Mouse (Mus musculus): ENCODE results near the gene Cntn3. TPM values are rescaled to one million over a fixed set of nuclear protein-coding genes. Genes with fewer than 3 reads are reported as not detected.

The Cntn3 gene
- polyA plus RNA-seq, 1 experiment from 2014 or later = 0.84 TPM

DNA sequence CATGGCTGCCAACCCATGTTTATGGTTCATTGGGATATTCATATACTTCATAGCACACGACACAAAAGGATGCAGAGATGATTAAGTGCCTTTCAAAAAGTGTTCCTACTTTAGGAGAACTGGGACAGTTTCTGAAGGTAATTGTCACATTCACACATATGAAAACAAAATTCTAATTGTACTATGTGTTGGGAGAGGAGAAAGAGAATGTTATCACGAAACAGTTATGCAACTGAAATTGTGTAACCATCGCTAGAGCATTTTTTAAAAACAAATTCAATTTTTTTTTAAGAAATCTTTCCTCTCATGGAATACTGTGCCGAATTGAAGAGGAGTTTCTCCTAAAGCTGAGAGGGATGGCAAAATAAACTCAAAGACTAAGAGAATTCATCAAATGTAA, 134.5 kb downstream of the Cntn3 start:
- H3K4me3 ChIP-seq (replicated peaks) = no peak overlapping the region
- 64% methylated on average over 4 of the region's 4 CpGs for whole genome bisulfite sequencing (ENCODE audit: insufficient replicate concordance)
- no peak overlapping the region for H3K9ac ChIP-seq
- H3K4me1 ChIP-seq (replicated peaks) = no peaks in the 10 kb centered on the region
- H3K27me3 ChIP-seq = no peaks in the 10 kb centered on the region
- H3K27ac ChIP-seq = no peak overlapping the region
- no peaks in the 10 kb centered on the region for H3K36me3 ChIP-seq
- no peak for DNase-seq
- no peaks in the 10 kb centered on the region for H3K9me3 ChIP-seq (replicated peaks)
- H3K4me2 ChIP-seq = no peak overlapping the region
- no peak for ATAC-seq (ENCODE audit: low read depth)

DNA sequence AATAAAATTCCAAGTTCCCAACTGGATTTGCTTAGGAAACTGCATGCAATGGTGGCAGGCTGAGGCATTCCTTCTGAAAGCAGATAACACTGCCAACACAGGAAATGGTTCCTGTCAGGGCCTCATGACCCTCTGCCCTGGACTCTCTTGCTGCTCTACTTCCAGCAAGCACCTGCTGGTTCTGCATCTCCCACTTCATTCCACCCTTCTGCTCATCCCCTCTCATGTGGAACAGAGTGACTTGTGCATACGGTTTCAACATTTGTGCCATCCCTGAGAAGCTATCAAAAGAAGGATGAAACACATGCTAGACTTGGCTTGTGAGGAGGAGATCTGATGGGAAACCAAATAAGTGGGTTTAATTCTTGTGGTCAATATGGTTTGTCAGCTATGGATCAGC, 145.4 kb downstream of the Cntn3 start:
- Histone ChIP-seq H3K36me3 (no peaks in the 10 kb centered on the region), H3K9me3 (replicated peaks) (no peaks in the 10 kb centered on the region), H3K4me2 (no peak overlapping the region), H3K27ac (no peak overlapping the region), H3K27me3 (no peaks in the 10 kb centered on the region), H3K4me1 (replicated peaks) (no peaks in the 10 kb centered on the region), H3K9ac (no peak overlapping the region), H3K4me3 (replicated peaks) (no peak overlapping the region)
- ATAC-seq (ENCODE audit: low read depth) = no peak
- no peak for DNase-seq
- 71% methylated on average over 1 of the region's 1 CpGs for WGBS (ENCODE audit: insufficient replicate concordance)

DNA sequence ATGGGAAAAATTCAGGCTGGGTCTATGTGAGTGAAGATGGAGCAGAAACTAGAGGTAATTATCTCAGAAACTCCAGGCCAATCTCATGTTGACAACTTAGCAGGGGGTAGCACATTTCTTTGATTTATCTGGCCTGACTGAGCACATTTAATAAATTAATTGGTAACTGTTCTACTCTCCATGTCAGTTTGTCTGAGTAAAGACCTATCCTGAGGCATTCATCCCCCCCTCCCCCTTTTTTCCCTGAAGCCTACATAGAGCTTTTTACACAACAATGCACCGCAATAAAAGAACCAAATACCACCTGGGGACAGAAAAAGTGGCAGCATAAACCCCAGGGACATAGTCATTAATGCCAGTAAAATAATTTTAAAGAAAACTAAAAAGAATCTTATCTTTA, 151.1 kb downstream of the Cntn3 start:
- no peak overlapping the region for H3K9ac ChIP-seq
- ATAC-seq (ENCODE audit: low read depth) (no peak), DNase-seq (no peak)
- no peak overlapping the region for H3K27ac ChIP-seq
- H3K4me3 ChIP-seq (replicated peaks) = no peak overlapping the region
- H3K36me3 ChIP-seq = no peaks in the 10 kb centered on the region
- no peaks in the 10 kb centered on the region for H3K4me1 ChIP-seq (replicated peaks)
- H3K27me3 ChIP-seq = no peaks in the 10 kb centered on the region
- 74% methylated on average over 1 of the region's 1 CpGs for whole genome bisulfite sequencing (ENCODE audit: insufficient replicate concordance)
- no peak overlapping the region for H3K4me2 ChIP-seq
- H3K9me3 ChIP-seq (replicated peaks) = no peaks in the 10 kb centered on the region

DNA sequence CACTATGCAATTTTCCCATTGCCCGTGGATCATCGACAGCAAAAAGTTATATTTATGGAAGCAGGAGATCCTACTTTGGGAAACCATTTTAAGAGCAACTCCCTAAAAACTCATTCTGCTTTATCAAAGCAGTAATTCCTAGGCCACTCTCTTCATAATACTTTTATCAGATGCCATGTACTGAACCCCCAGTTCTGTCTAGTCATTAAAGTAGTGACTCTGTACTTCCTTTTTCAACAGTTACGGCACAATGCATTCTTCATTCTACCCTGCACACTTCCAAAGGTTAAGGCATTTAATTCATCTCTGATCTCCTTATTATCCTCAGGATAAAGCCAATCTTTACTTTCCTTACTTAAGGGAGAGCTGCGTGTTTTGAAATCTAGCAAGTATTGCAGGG, 184.3 kb downstream of the Cntn3 start:
- Histone ChIP-seq H3K9ac (no peak overlapping the region), H3K36me3 (no peaks in the 10 kb centered on the region)

DNA sequence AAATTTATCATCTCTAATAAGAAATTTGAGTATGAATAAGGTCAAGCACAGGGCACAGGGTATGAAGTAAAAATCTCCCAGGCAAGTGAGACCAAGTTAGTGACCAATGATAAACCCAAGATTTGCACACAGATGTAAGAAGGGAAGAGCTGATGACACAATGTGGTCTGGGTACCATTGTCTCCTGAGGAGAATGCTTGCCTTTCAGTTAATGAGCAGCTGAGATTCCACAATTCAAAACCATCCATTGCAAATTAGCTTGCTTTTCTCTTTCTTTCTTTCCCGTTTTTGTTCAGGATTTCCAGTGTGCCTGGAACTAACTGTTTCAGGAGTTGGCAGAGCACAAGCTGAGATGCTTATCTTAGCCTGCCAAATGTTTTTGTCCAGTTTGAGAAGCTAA, 200.8 kb downstream of the Cntn3 start:
- H3K36me3 ChIP-seq = no peaks in the 10 kb centered on the region
- H3K27me3 ChIP-seq = no peaks in the 10 kb centered on the region
- H3K9me3 ChIP-seq (replicated peaks) = no peaks in the 10 kb centered on the region
- no peak overlapping the region for H3K9ac ChIP-seq
- ATAC-seq (ENCODE audit: low read depth) (no peak), DNase-seq (no peak)
- no peaks in the 10 kb centered on the region for H3K4me1 ChIP-seq (replicated peaks)
- 26% methylated on average over 1 of the region's 1 CpGs for WGBS (ENCODE audit: insufficient replicate concordance)
- H3K4me2 ChIP-seq = no peak overlapping the region
- no peak overlapping the region for H3K4me3 ChIP-seq (replicated peaks)
- no peak overlapping the region for H3K27ac ChIP-seq

More for the DNA sequence above, 184.3 kb downstream of the Cntn3 start:
- Histone ChIP-seq H3K27ac (no peak overlapping the region), H3K4me2 (no peak overlapping the region), H3K4me1 (replicated peaks) (no peaks in the 10 kb centered on the region), H3K27me3 (no peaks in the 10 kb centered on the region), H3K4me3 (replicated peaks) (no peak overlapping the region), H3K9me3 (replicated peaks) (no peaks in the 10 kb centered on the region)
- no peak for DNase-seq
- ATAC-seq (ENCODE audit: low read depth) = no peak
- WGBS (ENCODE audit: insufficient replicate concordance) = 73% methylated on average over 4 of the region's 4 CpGs

DNA sequence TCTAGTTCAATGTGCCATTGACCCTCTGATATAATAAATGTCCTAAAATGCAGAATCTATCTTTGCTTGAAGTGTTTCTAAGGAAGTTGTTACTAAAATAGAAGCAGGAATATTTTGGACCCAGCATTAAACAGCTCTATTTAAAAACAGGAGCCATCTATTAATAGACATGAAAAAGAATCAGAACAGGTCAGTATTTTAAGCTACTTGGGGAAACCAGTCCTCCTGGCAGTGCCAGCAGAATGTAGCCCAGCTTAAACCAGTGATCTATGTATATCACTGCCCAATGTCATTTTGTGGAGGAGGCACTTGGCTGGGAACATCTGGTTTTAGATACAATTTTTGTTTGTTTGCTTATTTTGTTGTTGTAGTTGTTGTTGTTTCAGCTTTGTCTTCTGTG, 209.0 kb downstream of the Cntn3 start:
- Histone ChIP-seq H3K9ac (no peak overlapping the region), H3K4me2 (no peak overlapping the region), H3K27me3 (no peaks in the 10 kb centered on the region), H3K4me3 (replicated peaks) (no peak overlapping the region), H3K4me1 (replicated peaks) (no peaks in the 10 kb centered on the region), H3K9me3 (replicated peaks) (no peaks in the 10 kb centered on the region), H3K36me3 (no peaks in the 10 kb centered on the region), H3K27ac (no peak overlapping the region)
- no peak for DNase-seq
- ATAC-seq (ENCODE audit: low read depth) = no peak

DNA sequence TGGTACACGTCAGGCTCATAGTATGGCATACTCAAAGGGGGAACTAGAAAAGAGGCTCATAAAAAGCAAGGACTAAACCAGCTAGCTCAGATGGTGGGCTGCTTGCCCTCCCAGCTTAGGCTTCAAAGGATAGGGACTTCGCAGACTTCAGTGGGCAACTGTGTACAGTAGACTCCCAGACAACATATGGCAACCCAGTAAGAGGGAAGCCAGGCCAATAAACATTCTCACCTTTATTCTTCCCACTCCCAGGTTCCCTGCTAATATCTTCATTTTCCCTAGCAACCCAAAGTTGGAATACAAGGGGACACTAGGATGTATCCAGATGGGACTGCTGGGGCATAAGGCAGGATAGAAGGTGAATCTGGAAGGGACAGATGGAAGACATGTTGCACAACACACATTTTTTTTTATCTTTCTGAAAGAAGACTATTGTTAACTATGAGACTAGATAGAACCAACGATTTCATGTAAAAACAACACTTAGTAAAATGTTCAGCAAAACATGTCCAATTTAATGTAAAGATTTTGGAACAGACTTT, 209.5 kb downstream of the Cntn3 start:
- WGBS (ENCODE audit: insufficient replicate concordance) = 62% methylated on average over 3 of the region's 3 CpGs
- no peak for ATAC-seq (ENCODE audit: low read depth)
- H3K27ac ChIP-seq = no peak overlapping the region
- no peak for DNase-seq
- no peaks in the 10 kb centered on the region for H3K9me3 ChIP-seq (replicated peaks)
- no peaks in the 10 kb centered on the region for H3K4me1 ChIP-seq (replicated peaks)
- no peaks in the 10 kb centered on the region for H3K36me3 ChIP-seq
- H3K9ac ChIP-seq = no peak overlapping the region
- H3K4me3 ChIP-seq (replicated peaks) = no peak overlapping the region
- H3K27me3 ChIP-seq = no peaks in the 10 kb centered on the region
- no peak overlapping the region for H3K4me2 ChIP-seq

DNA sequence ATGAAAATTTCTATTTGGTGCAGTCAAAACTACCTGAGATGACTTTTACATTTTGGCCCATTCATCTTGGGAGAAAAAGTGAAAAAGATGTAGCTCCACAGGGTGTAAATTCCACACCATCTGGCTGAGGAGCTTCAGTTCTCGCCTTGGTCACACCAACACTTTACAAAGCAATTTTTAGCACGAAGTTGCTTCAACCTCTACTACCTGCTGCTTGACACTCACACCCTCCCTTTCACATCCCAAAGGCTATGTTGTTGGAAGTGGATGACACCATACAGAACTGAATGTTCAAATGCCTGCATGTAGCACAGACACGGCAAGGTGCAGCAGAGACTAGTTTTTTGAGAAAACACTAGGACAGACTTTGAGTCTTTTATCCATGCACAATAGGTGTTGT, 240.8 kb downstream of the Cntn3 start:
- H3K9me3 ChIP-seq (replicated peaks) = no peaks in the 10 kb centered on the region
- no peak for ATAC-seq (ENCODE audit: low read depth)

DNA sequence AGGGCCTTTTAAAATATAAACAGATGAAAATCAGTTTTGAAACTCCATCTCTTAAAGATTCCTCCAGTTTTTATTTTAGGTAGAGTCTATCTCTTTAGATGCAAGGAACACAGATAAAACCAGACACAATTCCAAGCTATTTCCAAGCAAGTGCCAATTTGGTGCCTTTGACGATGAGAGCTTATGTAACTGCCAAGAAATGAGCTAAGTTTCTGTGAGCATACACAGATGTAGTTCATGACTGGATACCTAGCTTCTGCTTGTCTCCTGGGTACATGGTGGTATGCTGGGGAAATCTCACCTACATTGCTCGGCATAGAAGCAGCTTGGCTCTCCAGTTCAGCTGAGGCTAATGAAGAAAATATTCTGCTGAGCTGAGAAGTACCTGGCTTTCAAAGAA, 246.2 kb downstream of the Cntn3 start:
- Histone ChIP-seq H3K4me3 (replicated peaks) (no peak overlapping the region), H3K36me3 (no peaks in the 10 kb centered on the region), H3K27ac (no peak overlapping the region), H3K4me1 (replicated peaks) (no peaks in the 10 kb centered on the region), H3K9ac (no peak overlapping the region), H3K4me2 (no peak overlapping the region), H3K9me3 (replicated peaks) (no peaks in the 10 kb centered on the region), H3K27me3 (no peaks in the 10 kb centered on the region)
- 68% methylated on average over 2 of the region's 2 CpGs for WGBS (ENCODE audit: insufficient replicate concordance)
- ATAC-seq (ENCODE audit: low read depth) (no peak), DNase-seq (no peak)

More for the DNA sequence above, 240.8 kb downstream of the Cntn3 start:
- H3K27me3 ChIP-seq = no peaks in the 10 kb centered on the region
- H3K36me3 ChIP-seq = no peaks in the 10 kb centered on the region
- H3K9ac ChIP-seq = no peak overlapping the region
- no peaks in the 10 kb centered on the region for H3K4me1 ChIP-seq (replicated peaks)
- DNase-seq = no peak
- H3K4me2 ChIP-seq = no peak overlapping the region
- no peak overlapping the region for H3K4me3 ChIP-seq (replicated peaks)
- 54% methylated on average over 3 of the region's 3 CpGs for WGBS (ENCODE audit: insufficient replicate concordance)
- no peak overlapping the region for H3K27ac ChIP-seq

DNA sequence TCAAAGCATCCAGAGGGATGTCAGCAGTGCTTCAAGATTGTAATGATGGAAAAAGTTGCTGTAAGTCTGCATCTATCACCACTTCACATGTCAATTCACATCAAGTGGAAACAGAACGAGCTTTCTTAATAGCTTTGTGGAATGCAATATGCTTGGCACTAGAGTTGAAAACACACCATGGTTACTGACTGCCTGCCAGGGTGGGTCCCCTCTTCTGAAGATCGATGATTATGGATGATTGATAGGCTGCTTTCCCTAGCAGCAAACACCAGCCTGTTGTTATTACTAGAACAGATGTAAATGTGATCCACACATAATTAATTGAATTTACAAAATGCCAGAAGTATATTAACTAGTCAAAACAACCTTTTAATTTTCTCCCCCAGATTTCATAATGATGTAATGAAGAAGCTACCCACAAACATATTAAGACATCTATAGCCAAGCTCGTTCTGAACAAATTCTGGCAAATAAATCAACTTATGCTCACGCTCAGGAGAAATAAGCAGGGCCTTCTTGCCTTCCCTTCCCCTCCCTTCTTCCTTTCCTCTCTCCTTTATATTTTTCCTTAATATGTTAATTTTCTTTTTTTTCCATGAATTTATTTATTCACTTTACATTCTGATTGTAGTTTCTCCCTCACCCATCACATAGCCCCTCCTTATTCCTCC, 250.2 kb downstream of the Cntn3 start:
- WGBS (ENCODE audit: insufficient replicate concordance) = 64% methylated on average over 4 of the region's 4 CpGs
- Histone ChIP-seq H3K4me3 (replicated peaks) (no peak overlapping the region), H3K36me3 (no peaks in the 10 kb centered on the region), H3K27ac (no peak overlapping the region), H3K27me3 (no peaks in the 10 kb centered on the region), H3K9me3 (replicated peaks) (no peaks in the 10 kb centered on the region), H3K4me1 (replicated peaks) (no peaks in the 10 kb centered on the region), H3K4me2 (no peak overlapping the region), H3K9ac (no peak overlapping the region)
- ATAC-seq (ENCODE audit: low read depth) (no peak), DNase-seq (no peak)

DNA sequence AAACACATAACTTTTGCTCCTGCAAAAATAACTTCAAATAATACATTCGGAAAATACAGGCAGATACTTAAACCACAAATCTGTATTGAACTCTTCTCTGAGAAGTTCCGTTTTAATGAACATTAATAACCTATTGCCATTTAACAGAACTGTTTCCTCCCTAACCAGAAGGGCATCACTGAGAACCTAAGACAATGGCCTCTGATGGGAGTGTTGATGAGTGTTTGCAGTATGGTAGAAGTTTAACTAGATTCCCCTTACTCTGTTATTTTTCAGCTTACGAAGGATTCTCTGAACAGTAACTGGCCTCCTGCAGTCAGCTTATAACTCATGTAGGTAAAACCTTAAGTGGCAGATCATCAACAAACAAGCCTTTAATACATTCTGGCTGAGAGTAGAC, 253.1 kb downstream of the Cntn3 start:
- Histone ChIP-seq H3K9ac (no peak overlapping the region), H3K36me3 (no peaks in the 10 kb centered on the region), H3K9me3 (replicated peaks) (no peaks in the 10 kb centered on the region), H3K4me1 (replicated peaks) (no peaks in the 10 kb centered on the region), H3K27ac (no peak overlapping the region), H3K4me3 (replicated peaks) (no peak overlapping the region), H3K27me3 (no peaks in the 10 kb centered on the region), H3K4me2 (no peak overlapping the region)
- no peak for ATAC-seq (ENCODE audit: low read depth)
- DNase-seq = no peak
- WGBS (ENCODE audit: insufficient replicate concordance) = 69% methylated on average over 3 of the region's 3 CpGs

DNA sequence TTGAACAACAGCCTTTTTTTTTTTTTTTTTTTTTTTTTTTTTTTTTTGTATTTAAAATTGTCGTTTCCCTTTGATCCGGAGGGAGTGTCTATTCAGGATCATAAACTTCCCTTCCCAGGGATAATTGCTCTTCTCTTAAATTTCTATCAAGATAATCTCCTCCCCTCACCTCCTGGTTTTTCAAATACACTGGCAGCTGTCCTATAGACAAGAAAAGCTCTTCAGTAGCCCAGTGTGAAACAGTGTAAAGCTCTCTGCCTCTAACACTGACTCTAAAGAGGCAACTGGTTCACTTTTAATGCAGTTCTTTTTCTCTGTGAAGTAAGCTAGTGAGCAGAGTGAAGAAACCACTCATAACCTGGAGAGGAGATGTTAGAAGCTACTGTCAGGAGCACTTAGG, 290.0 kb downstream of the Cntn3 start:
- Histone ChIP-seq H3K4me3 (replicated peaks) (no peak overlapping the region), H3K9ac (no peak overlapping the region), H3K27me3 (no peaks in the 10 kb centered on the region), H3K36me3 (no peaks in the 10 kb centered on the region), H3K27ac (no peak overlapping the region), H3K4me2 (no peak overlapping the region), H3K9me3 (replicated peaks) (no peaks in the 10 kb centered on the region), H3K4me1 (replicated peaks) (no peaks in the 10 kb centered on the region)
- ATAC-seq (ENCODE audit: low read depth) (no peak), DNase-seq (no peak)
- 59% methylated on average over 2 of the region's 2 CpGs for WGBS (ENCODE audit: insufficient replicate concordance)

Data from liver, embryonic 13.5 days (tissue).